Mouse (Mus musculus): ENCODE measurements around the gene Scaf4. TPM values are rescaled to one million over a fixed set of nuclear protein-coding genes. Genes with fewer than 3 reads are reported as not detected.

Scaf4 gene
- polyA plus RNA-seq, 1 experiment from 2014 or later = 10.1 TPM

GRCm38 (mm10) chr16:90179892-90180291 lies 104.4 kb downstream of the Scaf4 start:
- no peaks in the 10 kb centered on the region for H3K27me3 ChIP-seq
- ATAC-seq (ENCODE audit: insufficient read depth) = no peak
- H3K4me3 ChIP-seq (replicated peaks) = no peak overlapping the region
- no peak overlapping the region for H3K27ac ChIP-seq (replicated peaks)
- H3K9ac ChIP-seq = no peak overlapping the region
- H3K4me1 ChIP-seq (replicated peaks) = peaks cover 3% of the 10 kb centered on the region
- no peaks in the 10 kb centered on the region for H3K9me3 ChIP-seq (replicated peaks)
- no peaks in the 10 kb centered on the region for H3K36me3 ChIP-seq (replicated peaks)
- 22% methylated on average over 5 of the region's 5 CpGs for WGBS (ENCODE audit: insufficient replicate concordance)
- no peak overlapping the region for H3K4me2 ChIP-seq

GRCm38 (mm10) chr16:90178404-90178803 lies 105.9 kb downstream of the Scaf4 start:
- H3K4me1 ChIP-seq (replicated peaks) = peaks cover 3% of the 10 kb centered on the region; the same call in 1 of the 2 replicates
- 39% methylated on average over 3 of the region's 3 CpGs for WGBS (ENCODE audit: insufficient replicate concordance)
- ATAC-seq (ENCODE audit: insufficient read depth) = no peak

GRCm38 (mm10) chr16:90177425-90177824 lies 106.9 kb downstream of the Scaf4 start:
- no peak for ATAC-seq (ENCODE audit: insufficient read depth)
- H3K4me3 ChIP-seq (replicated peaks) = no peak overlapping the region
- WGBS (ENCODE audit: insufficient replicate concordance) = 15% methylated on average over 8 of the region's 8 CpGs

More at GRCm38 (mm10) chr16:90178404-90178803, 105.9 kb downstream of the Scaf4 start:
- no peak overlapping the region for H3K4me3 ChIP-seq (replicated peaks)
- H3K27me3 ChIP-seq = no peaks in the 10 kb centered on the region
- H3K36me3 ChIP-seq (replicated peaks) = no peaks in the 10 kb centered on the region
- H3K4me2 ChIP-seq = no peak overlapping the region
- no peak overlapping the region for H3K9ac ChIP-seq
- H3K27ac ChIP-seq (replicated peaks) = no peak overlapping the region
- H3K9me3 ChIP-seq (replicated peaks) = no peaks in the 10 kb centered on the region

GRCm38 (mm10) chr16:90176472-90176871 lies 107.8 kb downstream of the Scaf4 start:
- Histone ChIP-seq H3K4me1 (replicated peaks) (peaks cover 3% of the 10 kb centered on the region; the same call in 1 of the 2 replicates), H3K27me3 (no peaks in the 10 kb centered on the region), H3K9me3 (replicated peaks) (no peaks in the 10 kb centered on the region), H3K4me2 (no peak overlapping the region), H3K4me3 (replicated peaks) (no peak overlapping the region), H3K36me3 (replicated peaks) (no peaks in the 10 kb centered on the region), H3K9ac (no peak overlapping the region), H3K27ac (replicated peaks) (no peak overlapping the region)
- ATAC-seq (ENCODE audit: insufficient read depth) = no peak
- 65% methylated on average over 10 of the region's 10 CpGs for WGBS (ENCODE audit: insufficient replicate concordance)

More at GRCm38 (mm10) chr16:90177425-90177824, 106.9 kb downstream of the Scaf4 start:
- Histone ChIP-seq H3K4me2 (no peak overlapping the region), H3K27ac (replicated peaks) (no peak overlapping the region), H3K36me3 (replicated peaks) (no peaks in the 10 kb centered on the region), H3K4me1 (replicated peaks) (peaks cover 3% of the 10 kb centered on the region; the same call in 1 of the 2 replicates), H3K9me3 (replicated peaks) (no peaks in the 10 kb centered on the region), H3K27me3 (no peaks in the 10 kb centered on the region), H3K9ac (no peak overlapping the region)

Other genes with a start within 250 kb of the Scaf4 start
- gene Tiam1, start 140.7 kb downstream of the Scaf4 start, polyA plus RNA-seq (2015; fragmentation: Nextera tagmentation; extraction: Ambion mirVana) = 3.6 and 4.2 TPM in 2 replicates
- gene Sod1, start 63.7 kb downstream of the Scaf4 start, polyA plus RNA-seq (2015; fragmentation: Nextera tagmentation; extraction: Ambion mirVana) = 982 and 1,104 TPM in 2 replicates
- gene Hunk, start 101.5 kb upstream of the Scaf4 start, polyA plus RNA-seq (2015; fragmentation: Nextera tagmentation; extraction: Ambion mirVana) = 1.2 and 1.3 TPM in 2 replicates

Data from liver, embryonic 15.5 days (tissue).